Mouse (Mus musculus) splenic B cell, adult 2 months (primary cell): ENCODE data around the gene Matn4.

Experiments
- DNase-seq: peaks from one replicate; pipeline ENCODE4 v3.0.0-alpha.2; 2011; ENCODE audit warnings: low read depth, low spot score
- H3K27me3 ChIP-seq: 2 replicates; pipeline ENCODE4 v1.6.1; 2012; ENCODE audit warnings: mild to moderate bottlenecking, low read length, moderate library complexity, mixed read lengths; ENCODE audit not compliant: control insufficient read depth, poor library complexity, insufficient read depth, severe bottlenecking
- H3K36me3 ChIP-seq: 2 replicates; pipeline ENCODE4 v1.6.1; 2012; ENCODE audit warnings: mild to moderate bottlenecking, low read length, moderate library complexity, mixed read lengths; ENCODE audit not compliant: control insufficient read depth, poor library complexity, insufficient read depth, severe bottlenecking

The Matn4 gene

DNA sequence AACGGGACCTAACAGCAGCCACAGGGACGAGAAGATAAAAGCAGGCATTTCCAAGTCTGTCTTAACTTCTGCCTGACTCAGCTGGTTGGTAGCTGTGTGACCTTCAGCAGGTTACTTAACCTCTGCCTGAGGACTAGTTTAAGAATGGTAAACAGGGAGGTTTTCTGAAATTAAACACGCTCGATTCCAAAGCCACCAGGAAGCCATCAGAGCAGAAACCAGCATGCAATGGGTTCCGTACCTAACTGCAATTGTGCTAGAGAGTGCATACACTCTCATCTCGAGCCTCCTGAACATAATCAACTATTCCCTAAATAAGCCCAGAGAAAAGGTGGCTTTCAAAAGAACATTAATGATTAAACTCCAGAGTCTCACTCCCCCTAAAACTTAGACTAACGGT, 36.8 kb upstream of the Matn4 start:
- no peaks in the 10 kb centered on the region for H3K36me3 ChIP-seq
- no peaks in the 10 kb centered on the region for H3K27me3 ChIP-seq
- no peak for DNase-seq

GRCm38 (mm10) chr2:164441155-164441554, 36.2 kb upstream of the Matn4 start:
- peak; percentile 87 for DNase-seq
- H3K27me3 ChIP-seq: no peaks in the 10 kb centered on the region
- no peaks in the 10 kb centered on the region for H3K36me3 ChIP-seq

DNA sequence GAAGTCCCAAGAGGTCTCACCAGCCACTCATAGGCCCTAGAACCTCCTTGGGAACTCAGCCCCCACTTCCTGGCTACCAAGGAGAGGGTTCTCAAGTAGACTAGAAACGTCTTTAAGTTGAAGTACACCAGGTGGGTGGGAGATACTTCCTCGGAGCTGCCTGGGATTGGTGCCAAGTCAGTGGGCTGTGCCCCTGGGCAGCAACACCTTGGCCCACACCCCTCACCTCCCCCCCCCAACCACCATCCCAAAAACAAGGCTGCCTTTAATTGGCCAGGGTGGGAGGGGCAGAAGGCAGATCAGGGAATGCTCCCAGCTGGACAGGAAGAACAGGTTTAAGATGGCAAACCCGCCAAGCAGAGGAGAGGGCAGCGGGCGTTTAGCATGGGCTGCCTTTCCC, 35.4 kb upstream of the Matn4 start:
- DNase-seq: no peak
- H3K36me3 ChIP-seq: no peaks in the 10 kb centered on the region
- no peaks in the 10 kb centered on the region for H3K27me3 ChIP-seq

- Histone ChIP-seq H3K27me3 (no peaks in the 10 kb centered on the region), H3K36me3 (no peaks in the 10 kb centered on the region)
- no peak for DNase-seq
Observed at GRCm38 (mm10) chr2:164439001-164439421, 34.1 kb upstream of the Matn4 start.

DNA sequence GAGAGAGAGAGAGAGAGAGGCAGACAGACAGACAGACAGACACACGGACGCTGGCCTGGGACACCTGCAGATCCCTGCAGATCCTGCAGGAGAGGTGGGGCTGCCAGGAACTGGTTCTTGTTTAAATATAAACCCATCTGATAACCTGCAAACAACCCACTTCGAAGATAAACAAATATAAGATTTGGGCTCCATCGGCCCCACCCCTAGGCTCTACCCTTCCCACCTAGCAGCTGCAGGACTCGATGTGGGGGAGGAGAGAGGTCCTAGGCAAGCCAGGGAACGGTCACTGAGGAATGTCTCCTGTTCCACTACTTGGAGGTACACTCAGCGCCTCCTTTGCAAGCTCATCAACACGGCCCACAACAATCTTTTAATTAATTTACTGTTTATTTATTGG, 33.3 kb upstream of the Matn4 start:
- DNase-seq: no peak
- H3K27me3 ChIP-seq: no peaks in the 10 kb centered on the region
- no peaks in the 10 kb centered on the region for H3K36me3 ChIP-seq

GRCm38 (mm10) chr2:164437710-164438109, 32.8 kb upstream of the Matn4 start:
- Histone ChIP-seq H3K27me3 (no peaks in the 10 kb centered on the region), H3K36me3 (no peaks in the 10 kb centered on the region)
- DNase-seq: no peak

DNA sequence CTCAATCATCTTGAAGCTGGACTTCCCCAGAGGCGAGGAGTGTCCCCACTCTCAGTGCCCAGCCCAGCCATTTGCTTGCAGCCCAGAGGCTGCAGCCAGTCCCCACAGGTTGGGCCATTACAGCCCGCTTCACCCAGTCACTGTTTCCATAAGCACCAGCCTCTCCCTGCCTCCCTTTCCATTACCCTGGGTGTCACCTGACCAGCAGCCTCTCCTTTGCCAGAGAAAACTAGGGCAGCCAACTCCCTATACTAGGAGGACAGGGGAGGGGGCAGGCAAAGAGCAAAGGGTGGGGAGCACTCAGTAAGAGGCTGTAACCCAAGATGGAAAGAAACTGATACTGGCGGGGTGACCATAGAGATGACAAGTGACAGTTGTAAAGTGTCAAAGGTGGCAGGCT, 32.0 kb upstream of the Matn4 start:
- no peak for DNase-seq
- H3K36me3 ChIP-seq: no peaks in the 10 kb centered on the region
- H3K27me3 ChIP-seq: no peaks in the 10 kb centered on the region

- no peaks in the 10 kb centered on the region for H3K36me3 ChIP-seq
- DNase-seq: no peak
- no peaks in the 10 kb centered on the region for H3K27me3 ChIP-seq
Observed at GRCm38 (mm10) chr2:164436215-164436913, 31.4 kb upstream of the Matn4 start.

DNA sequence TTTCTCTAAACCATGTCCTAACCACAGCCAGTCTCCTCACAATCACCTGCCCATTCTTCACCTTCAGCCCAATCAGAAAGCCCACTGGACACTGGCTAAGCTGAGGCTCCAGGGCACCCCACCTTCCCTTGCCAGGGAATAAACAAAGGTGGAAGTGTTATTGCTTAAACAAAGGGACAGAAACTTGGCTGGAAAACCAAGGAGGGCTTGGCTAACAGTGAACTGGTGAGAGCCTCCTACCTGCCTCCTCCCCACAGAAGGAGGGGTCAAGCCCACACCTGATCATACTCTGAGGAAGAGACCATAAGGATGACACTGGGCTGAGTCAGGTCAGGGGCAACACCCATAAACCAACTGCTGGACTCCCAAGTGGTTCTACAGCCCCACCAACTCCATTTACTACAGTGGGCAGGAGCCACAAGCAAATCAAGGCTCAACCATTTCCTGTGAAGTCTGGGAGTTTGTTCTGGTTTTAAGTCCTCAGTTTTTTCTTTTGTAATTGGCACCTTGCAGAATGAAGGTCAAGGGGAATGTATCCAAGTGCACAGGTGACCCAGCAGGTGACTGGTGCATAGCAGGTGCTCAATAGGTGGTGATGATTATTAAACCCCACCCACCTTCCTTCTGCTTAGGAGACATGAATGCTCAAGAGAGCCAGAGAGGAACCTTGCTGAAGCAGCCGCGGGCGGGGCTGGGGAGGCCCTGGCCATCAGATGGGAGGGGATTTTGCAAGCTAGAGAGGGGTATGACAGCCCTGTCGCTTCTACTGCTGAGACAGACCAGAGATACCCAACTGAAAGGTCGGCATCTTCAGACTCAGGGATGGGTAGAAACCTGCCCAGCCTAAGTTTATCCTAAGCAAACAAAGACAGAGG, 30.5 kb upstream of the Matn4 start:
- peak; percentile 58 for DNase-seq
- H3K27me3 ChIP-seq: no peaks in the 10 kb centered on the region

DNA sequence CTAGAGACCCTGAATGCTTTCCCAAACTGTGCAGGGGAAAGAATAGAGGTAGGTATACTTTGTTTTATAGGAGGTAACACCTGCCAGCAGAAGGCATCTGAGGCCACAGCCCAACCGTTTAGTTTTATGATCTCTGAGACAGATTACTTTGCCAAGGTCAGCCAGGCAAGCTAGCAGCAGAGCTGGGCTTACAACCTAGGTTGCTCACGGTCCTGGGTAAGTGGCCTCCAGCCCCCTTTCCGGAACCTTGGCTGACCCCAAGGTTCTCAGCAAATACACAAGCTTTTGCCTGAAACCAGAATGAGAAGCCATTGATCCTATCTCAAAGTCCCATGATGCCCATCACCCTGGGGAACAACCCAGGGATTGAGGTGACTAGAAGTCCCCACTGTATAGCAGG, 29.7 kb upstream of the Matn4 start:
- H3K36me3 ChIP-seq: peaks cover 3% of the 10 kb centered on the region; the same call in 1 of the 2 replicates
- DNase-seq: no peak
- H3K27me3 ChIP-seq: no peaks in the 10 kb centered on the region

More for the DNA sequence above, 30.5 kb upstream of the Matn4 start:
- peaks cover 3% of the 10 kb centered on the region; the same call in 1 of the 2 replicates for H3K36me3 ChIP-seq

DNA sequence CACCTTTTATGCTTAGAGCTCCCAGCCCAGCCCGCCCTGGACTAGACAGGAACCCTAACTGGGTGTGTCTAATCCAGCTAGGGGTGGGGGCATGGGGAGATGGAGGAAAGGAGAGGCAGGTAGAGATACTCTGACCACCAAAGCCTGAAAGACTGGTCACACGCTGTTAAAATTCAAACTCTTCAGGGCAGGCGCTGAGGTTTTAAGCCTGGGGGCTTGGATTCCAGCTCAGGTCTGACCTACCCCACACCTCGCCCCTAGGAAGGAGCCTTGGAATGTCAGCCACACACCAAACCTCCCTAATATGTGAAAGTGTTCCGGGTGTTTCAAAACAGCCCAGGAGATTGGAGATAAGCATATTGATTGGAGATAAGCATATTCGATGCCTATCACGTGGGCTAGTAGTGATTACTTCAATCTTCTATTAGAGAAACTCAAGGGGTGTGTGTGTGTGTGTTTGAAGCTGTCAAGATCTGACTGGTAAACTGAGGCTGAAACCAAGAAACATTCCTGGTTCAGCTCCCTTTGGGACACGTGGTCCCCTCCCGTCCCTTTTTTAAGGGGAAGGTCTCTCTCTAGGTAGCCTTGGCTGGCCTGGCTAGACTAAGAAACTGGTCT, 28.4 kb upstream of the Matn4 start:
- DNase-seq: no peak
- no peaks in the 10 kb centered on the region for H3K27me3 ChIP-seq
- H3K36me3 ChIP-seq: peaks cover 12% of the 10 kb centered on the region

DNA sequence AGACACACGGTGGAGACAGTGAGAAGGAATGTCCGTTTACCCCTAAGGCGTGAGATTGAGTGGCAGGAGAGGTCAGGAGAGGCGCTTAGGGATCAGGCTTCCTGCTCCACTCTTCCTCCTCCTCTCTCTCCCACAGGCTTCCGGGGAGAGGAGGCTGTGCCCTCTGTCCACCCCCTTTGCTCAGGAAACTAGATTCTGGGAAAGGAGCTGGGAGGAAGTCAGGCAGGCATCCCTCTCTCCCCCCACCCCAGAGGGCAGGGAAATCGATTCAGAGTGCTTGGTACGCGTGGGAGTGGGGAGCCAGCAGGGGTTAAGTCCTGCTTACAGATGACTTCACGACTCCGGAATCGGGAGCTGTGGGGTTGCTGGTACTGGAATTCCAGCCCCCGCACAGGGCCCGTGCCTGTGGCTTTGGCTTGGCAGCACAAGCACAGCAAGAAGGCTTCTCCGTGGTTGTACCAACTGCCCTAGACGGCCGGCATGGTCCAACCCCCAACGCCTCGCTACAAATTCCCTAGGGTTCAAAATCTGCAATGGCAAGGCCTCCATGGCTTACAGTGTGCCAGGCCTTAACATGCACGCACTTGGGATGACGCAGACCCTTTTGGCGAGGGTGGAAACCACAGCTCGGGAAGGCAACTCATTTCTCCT, 27.7 kb upstream of the Matn4 start:
- DNase-seq: no peak
- no peaks in the 10 kb centered on the region for H3K27me3 ChIP-seq
- H3K36me3 ChIP-seq: peaks cover 15% of the 10 kb centered on the region

DNA sequence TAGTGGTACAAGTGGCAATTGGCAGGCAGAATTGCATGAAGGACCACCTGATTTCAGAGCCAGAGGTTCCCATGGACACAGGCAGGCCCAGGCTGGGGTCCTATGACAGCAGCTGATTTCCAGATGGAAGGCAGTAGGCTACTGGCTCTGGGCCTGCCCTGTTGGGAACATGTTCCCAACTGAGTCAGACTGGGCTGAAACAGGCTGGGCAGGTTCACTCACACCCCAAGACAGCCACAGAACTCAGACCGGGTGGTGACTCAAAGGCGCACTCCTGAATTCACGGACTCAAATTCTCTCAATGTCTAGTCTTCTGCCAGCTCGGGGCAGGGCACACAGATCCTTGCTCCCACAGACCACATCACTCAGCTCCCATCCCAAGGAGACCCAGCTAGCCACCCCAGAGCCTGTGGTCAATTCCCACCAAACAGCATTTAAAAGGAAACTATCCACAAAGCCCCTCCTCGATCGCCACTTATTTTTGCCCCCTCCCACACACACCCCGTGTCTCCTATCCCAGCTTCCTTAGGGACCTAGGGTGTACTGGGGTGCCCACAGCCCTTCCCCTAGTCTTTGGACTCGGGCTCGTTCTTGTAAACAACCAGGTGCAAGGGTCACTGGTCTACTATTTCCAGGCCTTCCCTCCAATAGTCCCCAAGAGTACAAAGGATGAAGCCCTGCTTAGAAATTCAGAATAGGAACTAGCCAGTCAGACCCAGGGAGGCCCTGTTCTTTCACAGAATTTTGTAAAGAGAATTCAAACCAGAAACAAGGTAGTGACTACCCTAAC, 26.9 kb upstream of the Matn4 start:
- H3K36me3 ChIP-seq: peaks cover 15% of the 10 kb centered on the region
- no peak for DNase-seq
- H3K27me3 ChIP-seq: no peaks in the 10 kb centered on the region

DNA sequence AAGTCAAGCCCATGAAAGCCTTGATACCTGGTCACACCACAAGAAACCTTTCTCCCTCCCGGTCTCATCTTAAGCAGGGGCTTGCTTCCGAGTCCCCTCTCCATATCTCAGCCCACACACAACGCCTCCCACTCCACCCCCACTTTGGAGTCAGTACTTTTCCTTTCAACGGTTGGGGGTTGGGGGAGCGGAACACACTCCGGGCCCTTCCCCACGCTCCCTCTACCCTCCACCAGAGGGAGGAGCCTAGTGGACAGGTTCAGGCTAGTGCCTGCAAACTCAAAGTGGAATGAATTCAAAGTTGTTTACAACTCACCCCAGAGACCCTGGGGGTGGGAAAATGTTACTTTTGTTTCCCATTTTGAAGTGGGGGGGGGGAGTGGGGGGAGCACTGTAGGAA, 25.7 kb upstream of the Matn4 start:
- H3K27me3 ChIP-seq: no peaks in the 10 kb centered on the region
- no peak for DNase-seq
- peaks cover 20% of the 10 kb centered on the region for H3K36me3 ChIP-seq
